Mouse (Mus musculus) embryo, embryonic 10 days (tissue): ENCODE measurements around the gene Smoc1.

Source experiments
- DNase-seq: peaks from one replicate; pipeline ENCODE4 v3.0.0-alpha.2; 2015; ENCODE audit warnings: low spot score

Smoc1 gene

DNA sequence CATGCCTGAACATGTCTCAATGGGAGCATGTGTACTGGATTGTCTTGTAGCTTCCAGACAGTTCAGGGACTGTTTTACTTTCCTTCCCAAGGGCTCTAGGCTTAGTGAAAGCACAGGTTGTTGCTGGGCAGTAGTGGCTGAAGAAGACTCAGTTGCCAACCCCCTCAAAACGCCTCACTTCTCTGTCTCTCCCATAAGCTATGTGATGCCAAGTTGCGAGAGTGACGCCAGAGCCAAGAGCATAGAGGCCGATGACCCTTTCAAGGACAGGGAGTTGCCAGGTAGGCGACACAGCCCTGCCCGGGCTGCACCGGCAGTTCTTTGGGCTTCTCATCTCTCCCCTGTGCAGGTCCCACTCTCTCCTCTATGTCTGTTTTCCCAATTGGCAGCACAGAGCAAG is 141.4 kb downstream of the Smoc1 start:
- DNase-seq = no peak

DNA sequence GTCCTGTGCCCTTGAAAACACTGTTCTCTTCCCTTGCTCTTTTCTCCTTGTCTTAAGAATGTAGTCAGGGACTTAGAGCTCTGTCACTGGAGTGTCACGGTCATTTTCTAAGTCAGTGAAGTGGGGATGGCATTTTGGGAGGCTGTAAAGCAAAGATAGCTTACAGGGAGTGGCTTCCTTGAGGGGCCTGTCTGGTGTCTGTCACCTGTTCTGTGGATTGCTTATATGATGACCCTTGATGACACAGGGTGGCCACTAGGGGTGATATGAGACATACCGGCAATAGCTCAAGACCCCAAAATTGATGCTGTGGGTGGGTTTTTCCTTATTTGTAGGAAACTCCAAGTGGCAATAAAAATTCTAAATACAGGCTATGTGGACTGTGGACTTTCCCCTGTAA is 141.9 kb downstream of the Smoc1 start:
- DNase-seq = no peak

DNA sequence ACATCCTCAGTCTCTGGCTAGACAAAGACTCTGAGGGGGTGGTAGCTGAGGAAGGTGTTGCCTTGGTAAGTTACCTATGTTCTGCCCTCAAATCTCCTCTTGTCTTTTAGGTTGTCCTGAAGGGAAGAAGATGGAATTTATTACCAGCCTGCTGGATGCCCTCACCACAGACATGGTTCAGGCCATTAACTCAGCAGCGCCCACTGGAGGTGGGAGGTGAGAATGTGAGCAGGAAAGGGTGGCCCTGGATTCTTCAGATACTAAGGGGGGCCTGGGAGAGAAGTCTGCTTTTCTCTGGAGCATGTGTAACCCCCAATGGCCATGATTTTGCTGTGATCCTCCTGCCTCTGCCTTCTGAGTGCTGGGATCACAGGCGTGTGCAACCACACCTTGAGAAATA is 143.5 kb downstream of the Smoc1 start:
- no peak for DNase-seq

DNA sequence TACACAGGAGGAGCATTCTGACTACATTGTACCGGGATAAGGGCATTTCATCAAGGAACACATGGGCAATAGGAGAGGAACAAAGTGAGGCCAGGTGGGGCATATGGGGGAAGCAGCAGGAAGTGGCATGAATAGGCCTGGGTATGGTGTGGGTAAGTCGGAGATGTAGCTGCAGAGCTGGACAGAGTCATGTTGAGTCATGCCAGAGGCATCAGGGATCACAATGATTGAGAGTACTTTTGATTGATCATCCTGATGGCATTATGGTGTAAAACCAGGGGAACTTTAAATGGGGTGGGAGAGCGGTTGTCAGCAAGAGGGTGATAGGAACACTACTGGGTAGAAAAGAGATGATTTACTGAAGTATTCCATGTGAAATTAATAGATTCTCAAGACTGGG is 146.4 kb downstream of the Smoc1 start:
- DNase-seq = no peak

DNA sequence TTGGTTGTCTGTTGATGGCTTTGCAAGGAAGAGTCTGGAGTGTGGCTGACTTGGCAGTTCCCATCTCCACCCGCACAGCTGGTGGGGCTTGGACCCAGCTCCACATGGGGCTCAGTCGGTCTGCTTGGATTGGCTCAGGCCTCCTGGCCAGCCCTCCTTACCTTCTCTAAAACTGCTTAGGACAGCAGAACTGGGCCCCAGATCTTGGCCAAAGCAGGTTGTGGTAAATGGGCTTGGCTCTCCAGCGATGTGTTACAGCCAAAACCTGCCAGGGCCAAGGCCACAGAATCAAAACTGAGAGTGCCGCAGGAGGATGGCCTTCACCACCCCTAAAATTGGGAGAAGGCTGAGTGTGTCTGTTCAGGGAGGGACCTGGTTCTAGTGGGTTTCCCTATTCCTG is 147.3 kb downstream of the Smoc1 start:
- no peak for DNase-seq

DNA sequence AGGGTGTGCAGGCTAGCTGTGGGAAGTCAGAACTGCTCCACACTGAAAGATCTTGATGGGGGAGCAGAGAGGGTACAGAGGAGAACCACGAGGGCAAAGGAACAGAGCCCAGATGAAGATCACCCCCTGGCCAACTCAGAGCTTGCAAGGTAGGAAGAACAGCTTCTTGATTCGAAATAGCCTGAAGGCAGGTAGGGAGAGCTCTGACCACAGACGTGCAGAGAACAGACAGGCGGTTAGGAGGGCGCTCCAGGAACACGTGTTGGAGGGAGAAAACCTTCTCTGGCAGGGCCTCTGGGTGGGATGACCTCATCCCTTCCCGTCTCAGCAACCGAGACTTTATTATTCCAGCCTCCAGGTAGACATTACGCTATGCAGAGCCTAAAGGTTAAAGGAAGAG is 148.6 kb downstream of the Smoc1 start:
- no peak for DNase-seq

DNA sequence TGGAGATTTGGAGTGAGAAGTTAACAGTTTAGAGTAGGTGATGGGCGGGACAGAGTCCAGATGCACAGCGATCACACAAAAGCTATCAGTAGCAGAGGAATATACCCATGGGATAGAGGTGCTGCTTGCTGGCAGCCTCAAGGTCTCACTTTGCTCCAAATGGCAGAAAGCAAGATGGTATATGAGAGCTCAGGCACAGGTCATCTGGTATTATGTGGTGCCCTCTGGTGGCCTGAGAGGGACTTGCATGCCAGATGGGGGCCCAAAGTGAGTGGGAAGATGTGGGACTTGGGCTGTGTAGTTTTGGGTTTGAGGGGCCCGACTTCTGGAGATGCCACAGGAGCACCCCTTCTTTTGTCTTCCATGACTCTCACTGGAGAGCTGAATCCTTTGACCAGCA is 155.5 kb downstream of the Smoc1 start:
- peak; percentile 79 for DNase-seq

DNA sequence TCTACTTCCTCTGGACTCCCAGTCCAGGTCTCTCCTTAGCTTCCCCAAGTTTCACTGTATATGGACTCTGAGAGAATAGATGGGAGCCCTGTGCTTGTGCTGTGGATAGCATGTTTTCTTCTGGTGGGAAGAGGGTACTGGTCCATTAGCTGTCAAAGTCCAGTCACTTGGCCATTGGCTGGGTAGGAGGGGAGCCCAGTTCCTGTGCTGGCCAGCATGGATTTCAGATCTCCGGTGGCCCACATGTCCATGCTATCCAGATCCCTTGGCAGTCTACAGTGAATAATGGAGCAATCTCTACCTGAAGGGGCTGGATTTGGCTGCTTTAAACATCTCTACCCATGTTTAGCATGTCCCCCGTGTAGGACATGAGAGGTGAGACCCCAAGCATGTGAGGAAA is 158.4 kb downstream of the Smoc1 start:
- DNase-seq = no peak

DNA sequence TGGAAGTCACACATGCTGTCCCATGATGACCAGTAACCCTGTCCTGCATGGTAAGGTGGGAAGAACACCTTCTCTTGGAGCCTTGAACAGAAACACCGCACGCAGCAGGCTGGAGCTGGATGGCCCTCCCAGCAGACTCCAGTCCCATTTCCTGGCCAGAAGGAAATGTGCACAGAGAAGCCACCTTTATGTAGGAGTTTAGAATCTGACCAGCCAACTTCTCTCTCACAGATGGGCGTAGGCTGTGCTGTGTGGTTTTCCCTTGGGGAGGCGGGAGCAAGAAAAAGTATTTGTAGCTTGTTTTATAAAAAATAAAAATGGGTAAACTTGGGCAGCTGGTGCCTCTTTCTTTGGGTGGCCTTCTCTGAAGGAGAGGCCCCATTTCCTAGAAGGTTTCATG is 159.5 kb downstream of the Smoc1 start:
- no peak for DNase-seq

DNA sequence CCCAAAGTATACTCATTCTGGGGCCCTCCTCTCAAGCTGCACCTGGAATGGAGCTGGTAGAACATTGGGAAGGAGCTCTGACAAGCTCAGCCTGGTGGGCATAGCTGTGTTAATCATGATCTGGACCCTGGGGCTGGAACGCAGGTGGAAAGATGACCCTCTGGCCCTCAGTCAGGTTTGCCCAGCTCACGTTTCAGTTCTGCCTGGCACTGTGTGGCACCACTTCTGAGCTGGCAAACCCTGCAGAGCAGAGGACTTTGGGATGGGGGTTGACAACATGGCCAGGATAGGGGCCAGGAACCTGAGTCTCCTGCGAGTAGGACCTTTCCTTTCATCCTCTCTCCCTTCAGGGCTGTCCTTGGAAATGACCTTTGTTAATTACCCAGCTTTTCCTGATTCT is 160.1 kb downstream of the Smoc1 start:
- no peak for DNase-seq

DNA sequence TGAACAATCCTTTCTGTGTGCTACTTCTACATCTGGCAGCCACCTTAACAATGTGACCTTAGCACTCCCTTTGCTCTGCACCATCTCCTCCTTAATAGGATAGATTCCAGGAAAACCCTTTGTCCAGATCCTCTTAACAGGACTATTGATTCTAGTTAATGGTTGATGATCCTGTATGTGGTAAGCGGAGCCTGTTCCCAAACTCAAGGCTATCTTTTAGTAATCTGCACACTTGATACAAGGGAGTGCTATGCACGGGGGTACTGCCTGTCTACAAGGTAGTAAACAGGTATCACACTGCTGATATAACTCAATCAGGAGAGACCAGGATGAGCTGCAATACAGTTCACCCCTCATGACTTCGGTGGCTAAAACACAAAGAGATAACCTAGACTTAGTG is 161.8 kb downstream of the Smoc1 start:
- DNase-seq = no peak

DNA sequence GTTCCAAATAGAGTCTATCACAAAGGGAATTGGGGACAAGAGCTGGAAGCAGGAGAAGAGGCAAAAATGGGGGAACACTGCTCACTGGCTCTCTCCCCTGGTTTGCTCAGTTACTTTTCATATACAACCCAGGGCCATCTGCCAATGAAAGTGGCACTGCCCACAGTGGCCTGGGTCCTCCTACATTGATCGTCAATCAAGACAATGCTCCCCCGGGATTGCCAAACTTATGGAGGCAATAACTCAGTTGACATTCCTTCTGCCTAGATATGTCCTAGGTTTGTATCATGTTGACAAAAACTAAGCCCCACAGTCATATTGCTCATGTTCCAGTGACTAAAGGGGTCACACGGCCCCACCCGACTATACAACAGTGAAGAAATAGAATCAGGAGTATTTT is 162.4 kb downstream of the Smoc1 start:
- no peak for DNase-seq

DNA sequence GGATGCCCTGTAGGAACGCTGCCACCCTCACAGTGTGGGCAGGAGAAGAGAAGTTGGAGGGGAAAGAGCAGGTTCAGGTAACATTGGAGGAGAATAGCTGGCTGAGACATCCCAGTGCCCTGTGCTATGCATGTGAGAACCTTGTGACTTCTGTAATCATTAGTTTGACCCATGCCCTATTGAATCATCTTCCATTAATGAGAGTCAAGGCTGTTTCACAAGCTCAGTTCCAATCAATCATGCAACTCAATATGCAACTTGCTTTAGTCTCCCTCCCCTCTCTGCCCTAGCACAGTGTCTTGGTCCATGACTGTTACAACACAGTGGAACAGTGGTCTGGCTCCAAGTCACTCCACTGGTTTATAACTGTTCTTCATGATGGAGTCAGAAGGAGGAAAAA is 163.0 kb downstream of the Smoc1 start:
- no peak for DNase-seq

DNA sequence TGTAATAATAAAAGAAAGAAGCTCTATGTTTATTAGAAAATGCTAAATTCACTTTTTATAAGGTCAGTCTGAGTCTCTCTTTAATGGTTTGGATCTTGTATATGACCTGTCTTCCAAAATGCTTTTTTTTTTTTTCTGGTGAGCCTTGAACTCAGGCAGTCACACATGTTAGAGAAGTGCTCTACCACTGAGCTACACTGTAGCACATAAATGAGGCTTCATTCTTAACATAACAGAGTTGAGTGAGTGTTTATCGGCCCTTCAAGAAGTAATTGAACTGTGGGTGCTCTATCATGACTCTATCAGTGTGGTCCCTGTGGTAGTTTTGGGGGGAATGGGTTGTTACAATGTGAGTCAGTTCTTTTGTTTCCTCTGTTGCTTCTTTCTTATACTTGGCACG is 167.4 kb downstream of the Smoc1 start:
- DNase-seq = no peak

DNA sequence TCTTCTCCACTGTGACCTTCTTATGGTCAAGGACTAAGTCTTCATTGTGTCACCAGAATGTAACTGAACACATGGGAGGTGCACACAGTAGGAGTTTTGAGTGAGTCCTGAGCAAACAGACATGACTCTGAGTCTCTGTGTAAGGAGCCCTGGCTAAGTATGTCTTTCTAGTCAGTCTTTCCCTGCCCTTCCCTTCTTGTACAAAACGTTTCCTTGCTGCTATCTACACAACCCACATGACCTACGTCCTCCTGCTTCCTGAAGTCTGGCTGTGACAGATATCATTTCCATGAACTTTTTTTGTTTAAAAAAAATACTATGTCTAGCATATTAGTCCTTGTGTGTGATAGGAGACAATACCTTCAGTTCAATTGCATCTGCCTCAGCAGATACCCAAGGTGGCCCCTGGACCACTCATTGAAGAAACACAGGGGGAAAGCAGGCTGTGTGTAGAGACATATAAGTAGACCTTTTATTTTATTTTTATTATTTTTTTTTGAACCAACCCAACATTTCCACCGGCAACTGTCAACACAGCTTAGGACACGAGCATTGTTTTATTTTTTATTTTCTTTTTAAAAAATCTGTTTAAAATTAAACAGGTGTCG is 171.0 kb downstream of the Smoc1 start:
- no peak for DNase-seq

DNA sequence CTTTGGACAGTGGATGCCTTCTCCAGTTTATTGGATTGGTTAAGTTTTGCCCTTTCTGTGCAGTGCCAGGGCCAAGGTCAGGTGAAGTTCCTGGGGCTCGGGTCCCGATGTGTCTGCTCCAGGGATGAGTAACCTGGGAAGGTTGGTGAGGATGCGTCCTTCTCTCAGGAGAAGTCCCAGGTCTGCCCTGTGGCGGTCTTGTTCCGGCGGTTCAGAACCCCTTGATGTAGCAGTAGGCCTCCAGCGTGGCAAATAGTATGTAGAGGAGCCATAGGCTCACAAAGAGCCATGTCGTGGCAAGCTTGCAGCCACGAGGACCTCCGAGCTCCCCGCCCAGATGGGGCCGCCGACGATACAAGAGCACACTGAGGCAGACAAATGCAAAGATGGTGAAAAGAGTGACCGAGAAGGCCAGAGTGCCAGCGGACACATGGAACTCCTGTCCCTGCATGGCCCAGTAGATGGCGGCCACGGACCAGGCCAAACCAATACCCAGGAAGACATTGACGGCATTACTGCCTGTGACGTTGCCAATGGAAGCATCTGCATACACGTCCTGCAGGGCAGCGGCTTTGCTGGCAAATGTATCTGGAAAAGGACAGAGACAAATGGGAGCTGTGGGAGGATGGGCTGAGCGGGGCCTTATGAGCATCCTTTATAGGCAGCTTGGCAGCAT is 172.8 kb downstream of the Smoc1 start:
- DNase-seq = peak; percentile 92

DNA sequence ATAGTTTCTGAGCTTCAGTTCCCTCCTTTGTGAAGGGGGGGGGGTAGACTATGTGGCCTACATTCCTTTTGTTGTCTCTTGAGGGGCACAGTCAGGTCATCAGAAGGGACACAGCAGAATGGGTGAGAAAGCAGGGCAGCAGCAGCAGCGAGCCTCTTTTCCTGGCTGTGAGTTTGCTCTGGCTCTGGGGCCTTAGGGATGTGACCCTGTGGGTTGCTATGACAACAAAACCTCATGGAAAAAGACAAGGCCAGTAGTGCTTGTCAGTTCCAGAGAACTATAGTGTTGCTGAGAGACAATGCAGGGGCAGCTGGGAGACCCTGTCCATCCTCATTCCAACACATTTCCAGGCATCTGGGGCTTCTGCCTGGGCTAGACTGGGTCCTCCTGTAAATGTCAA is 176.6 kb downstream of the Smoc1 start:
- DNase-seq = peak; percentile 43

DNA sequence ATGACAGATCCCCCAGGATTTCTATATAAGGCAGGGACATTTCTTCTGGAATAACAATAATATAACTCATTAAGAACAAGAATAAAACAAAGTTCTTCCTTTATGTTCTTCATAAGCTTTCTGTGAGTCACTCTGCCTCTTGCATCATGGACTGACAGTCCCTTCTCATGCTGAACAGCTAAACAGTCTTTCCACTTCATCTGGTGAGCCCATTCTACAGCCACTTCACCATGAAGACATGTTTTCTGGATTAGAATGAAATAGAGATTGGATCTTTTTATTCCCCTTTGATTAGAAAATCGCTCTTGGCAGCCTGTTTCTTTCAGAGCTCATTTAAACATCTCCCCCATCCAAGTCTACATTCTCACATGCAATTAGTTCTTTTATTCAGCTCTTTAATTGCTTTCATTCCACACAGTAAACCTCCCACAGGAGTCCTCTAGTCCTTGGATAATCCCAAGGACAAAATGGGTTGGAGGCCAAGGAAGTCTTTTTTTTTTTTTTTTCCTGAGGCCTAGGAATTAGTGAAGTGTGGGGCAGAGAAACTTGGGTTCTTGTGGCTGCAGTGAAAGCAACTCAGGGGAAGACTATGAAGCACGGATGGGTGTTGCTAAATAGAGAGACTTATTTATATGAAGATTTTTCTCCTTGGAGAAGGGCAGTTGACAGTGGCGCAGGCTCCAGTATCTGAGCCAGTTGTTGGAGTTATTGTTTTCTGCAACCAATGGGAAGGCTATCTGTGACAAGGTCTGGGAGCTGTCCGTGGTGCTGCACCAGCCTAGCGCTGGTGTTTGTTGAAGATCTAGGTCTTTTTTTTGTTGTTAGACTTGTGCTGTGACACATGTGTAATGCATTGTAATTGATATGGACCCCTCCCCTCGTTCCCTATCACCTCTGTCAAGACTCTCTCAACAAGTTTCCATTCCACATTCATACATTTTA is 179.3 kb downstream of the Smoc1 start:
- peak; percentile 89 for DNase-seq

DNA sequence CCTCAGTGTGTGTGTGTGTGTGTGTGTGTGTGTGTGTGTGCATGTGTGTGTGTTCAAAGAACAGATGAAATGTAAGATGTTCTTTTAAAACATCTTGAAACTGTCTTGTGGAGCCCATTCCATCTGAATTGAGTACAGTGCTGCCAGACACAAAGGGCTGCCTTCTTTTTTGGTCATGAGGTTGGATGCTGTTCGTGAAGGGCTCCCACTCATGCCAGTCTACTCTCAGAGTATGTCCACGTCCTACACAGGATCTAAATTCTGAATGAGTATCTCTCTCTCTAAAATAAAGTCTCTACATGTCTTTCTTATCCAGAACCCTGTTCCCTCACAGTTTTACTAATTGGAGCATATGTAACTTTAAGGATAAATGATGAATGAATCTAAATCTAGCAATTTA is 182.0 kb downstream of the Smoc1 start:
- no peak for DNase-seq

DNA sequence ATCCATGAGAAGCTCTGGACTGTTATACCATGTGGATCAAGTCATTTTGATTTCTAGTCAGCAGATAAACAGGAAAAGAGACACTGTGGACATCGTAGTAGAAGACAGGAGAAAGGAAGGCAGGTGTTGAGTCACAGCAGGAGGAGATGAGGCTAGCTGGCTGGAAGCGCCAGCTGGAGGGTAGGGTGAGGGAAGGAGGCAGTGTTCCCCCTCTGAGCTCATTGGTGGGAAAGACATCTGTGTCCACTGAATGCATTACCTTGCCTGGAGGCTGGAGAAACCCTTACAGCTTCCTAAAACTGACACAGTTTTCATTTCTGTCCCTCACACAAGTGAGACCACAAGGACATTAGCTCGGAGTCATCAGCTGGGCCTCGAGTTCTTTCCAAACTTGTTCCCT is 192.7 kb downstream of the Smoc1 start:
- DNase-seq = no peak

DNA sequence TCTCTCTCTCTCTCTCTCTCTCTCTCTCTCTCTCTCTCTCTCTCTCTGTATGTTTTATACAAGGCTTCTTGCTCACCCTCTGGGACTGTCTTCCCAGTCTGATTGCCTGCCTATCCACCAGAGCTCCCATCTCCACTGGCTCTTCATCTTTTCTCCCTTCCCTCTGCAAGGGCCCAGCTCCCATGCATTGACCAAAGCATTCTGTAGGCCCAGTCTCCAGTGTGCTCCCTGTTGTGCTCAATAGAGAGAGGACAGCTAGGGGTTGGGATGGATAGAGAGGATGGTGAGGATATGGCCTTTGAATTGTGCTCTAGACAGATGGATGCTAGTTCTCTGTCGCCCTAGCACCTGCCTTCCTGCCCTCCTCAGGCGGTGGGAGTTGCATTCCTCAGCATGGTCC is 196.7 kb downstream of the Smoc1 start:
- no peak for DNase-seq

DNA sequence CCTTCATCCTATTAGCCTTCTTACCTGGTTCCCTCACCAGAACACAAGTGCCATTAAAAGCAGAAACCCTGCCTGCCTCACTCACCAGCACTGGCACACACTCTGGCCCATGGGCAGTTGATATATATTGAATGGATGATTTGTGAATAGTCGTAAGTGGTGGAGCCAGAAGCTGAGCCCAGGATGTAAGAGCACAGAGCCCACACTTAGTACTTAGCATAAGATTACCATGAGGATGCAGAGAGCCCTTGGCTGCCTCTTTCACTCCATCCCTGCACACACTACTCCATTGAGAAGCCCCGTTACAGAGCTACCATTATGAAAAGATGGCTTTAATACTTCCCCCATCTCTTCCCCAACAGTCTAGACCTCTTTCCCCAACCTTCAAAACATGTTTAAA is 198.2 kb downstream of the Smoc1 start:
- no peak for DNase-seq

DNA sequence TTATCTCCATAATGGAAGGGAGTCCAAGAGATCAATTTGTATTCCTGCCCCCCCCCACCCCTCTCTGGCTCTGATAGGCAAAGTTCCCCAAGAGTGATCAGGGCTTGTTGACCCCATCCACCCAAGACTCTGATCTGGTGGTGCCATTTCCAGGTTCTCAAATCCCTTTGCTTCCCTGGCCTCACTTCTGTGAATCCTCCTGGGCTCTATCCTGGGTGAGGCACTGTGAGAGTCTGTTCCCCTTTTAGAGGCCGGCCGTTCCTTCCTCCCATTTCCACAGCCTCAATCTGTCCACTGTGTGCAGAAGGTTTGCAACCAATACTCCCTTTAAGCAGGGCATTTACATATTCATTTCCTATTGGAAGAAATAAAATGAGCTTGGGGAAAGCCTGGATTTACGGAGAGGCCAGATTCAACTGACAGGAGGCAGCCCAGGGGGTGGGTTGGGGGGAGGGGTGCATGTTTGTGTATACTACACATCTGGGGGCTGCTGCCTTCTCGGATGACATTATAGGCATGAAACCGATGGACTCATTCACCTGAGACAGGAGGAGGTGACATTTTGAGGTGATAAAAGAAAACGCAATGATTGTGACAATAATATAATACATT is 199.5 kb downstream of the Smoc1 start:
- DNase-seq = no peak
